Mouse (Mus musculus): ENCODE data around the gene Nek6.

Gene Nek6

DNA sequence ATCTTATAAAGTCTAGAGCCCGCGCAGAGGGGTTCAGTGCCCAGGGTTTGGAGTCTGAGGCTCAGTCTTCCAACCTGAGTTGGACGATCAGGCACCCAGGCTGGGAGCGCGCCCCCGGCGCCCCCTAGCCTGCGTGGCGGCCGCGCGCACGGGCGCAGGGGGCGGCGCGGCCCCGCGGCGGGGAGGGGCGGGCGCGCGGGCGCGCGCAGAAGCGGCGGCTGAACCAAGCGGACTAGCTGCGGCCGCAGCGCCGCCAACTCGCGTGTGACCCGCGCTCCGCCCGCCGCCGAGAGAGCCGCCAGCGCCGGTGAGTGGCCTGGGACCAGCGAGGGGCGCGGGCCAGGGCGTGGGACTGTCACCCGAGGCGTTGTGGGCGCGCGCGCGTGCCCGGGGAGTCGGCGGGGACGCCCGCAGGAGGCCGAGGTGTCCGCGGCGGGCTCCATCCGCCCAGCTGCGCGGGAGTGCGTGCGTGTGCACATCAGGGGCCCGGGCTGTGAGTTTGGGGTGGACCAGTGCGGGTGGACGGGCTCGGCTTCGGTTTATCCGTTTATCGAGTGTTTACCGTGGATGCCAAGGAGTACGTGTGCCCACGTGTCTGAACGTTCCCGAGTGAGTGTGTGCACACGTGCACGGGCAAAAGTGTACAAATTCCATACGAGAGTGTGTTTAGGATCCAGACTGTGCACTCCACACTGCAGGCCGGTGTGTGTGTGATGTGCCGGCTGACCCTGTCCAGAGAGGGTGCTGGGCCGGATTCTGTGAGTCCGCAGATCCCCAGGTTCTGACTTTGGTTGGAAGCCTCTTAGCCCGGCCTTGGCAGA lies at the start of gene Nek6:
Nek6 (plus strand) TSS at position 157 of the 821 bp plus-strand sequence.
- DNase-seq (ENCODE audit: low spot score): peak; percentile 59

DNA sequence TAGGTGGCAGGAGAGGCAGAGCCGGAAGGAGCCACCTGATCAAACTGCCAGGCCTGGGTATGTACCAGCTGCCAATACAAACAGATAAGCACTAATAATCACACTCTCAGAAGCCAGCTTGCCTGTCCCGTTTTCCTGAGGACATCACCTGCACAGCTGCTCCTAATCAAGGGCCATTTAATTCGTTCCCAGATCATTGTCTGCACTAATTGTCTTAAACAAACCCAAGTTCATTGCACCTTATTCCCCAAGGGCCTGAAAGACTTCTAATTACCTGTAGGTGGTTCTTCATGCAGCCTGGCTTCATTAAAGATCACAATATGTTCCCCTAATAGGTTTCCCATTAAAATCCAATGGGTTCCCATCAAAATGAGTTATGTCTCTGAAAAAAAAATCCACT lies 49.1 kb upstream of the Nek6 start:
- DNase-seq (ENCODE audit: low spot score): no peak

DNA sequence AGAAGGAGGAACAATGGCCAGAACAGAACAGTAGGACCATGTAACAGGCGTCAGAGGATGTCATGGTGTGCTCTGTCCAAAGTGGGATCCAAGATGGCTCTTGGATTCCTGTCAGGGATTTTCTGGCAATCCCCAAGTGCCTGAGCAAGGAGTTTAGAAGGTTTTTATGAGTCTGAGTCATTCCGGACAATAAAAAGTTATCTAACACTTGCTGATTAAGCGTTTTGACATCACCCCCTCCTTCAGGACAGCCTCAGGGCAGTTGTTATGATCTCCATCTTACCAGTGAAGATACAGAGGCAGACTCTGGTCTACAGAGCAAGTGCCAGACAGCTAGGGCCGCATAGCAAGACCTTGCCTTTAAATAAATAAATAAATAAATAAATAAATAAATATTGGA lies 42.6 kb upstream of the Nek6 start:
- no peak for DNase-seq (ENCODE audit: low spot score)

DNA sequence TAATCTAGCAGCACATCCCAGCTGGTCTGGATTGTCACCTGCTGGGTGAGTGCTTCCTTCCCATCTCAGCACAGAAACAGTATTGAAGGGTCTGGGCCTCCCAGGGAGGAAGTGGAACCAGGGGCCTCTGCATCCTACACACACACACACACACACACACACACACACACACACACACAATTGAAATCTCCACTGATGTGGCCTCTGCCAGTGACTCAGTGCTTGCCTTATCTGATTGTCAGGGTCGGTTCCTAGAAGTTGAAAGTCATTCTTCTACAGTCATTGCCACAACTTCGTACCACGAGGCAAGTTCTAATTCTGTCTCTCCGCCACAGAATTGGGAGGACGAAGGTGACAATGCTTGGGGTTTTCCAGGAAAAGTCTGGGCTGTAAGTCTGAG lies 39.7 kb upstream of the Nek6 start:
- DNase-seq (ENCODE audit: low spot score): no peak

DNA sequence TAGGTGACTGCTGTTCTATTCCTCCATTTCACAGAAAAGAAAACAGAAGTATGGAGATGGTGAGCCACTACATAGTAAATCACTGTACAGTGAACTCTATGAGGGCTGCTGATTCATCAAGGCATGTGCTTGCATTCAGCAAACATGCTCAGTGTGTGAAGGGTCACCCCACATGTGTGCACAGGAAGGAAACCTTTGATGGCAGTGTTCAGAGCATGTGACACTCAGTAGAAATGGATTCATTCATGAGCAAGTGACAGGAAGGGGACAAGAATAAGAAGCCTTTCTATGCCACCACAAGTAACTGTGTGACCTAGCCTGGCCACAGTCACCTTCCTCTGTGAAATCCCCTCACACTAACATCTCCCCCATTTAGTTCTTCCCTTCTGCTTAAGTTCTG lies 38.6 kb upstream of the Nek6 start:
- DNase-seq (ENCODE audit: low spot score): no peak

DNA sequence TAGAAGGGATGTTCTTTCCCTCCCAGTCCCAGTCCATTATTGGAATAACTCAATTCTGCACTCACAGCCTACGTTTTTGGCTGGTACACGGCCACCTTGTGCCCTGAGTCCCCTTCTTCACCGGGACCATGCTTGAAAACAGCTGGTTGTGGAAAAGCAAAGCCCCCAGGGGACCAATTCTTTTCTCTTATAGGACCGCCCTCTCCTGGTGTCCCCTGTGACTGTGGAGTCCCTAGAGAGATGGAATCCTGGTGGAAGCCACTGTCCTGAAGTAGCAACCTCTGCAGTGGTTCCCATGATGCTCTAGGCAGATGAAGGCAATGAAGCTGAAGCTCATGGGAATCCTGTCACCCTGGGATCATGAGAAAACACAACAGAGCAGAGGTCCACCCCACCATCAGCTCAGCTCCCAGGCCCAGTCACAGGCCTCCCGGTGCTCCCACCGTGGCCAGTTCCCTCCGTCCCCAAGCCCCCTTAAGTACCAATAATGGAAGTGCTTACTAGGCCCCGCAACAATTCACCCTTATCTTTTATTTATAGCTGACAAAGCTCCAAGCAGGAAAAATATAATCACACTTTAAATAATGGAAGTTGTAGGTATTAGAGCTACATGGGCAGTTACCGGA lies 34.5 kb upstream of the Nek6 start:
- no peak for DNase-seq (ENCODE audit: low spot score)

DNA sequence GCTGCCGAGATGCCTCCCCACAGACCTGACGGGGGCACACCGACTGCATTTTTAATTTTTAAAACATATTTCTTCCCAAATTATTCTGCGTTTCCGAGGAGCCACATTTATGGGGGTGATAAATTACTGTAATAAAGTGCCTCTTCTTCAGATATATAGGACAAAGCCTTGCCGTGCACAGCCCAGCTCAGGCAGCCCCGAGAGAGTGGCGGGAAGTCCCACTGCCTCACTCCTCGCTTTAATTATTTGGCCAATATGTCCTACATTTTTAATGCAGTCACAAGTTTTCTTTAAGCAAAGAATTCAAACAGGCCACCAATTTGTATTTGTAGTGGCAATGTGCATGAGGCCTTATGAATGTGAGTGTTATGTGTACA lies 34.0 kb upstream of the Nek6 start:
- DNase-seq (ENCODE audit: low spot score): no peak

DNA sequence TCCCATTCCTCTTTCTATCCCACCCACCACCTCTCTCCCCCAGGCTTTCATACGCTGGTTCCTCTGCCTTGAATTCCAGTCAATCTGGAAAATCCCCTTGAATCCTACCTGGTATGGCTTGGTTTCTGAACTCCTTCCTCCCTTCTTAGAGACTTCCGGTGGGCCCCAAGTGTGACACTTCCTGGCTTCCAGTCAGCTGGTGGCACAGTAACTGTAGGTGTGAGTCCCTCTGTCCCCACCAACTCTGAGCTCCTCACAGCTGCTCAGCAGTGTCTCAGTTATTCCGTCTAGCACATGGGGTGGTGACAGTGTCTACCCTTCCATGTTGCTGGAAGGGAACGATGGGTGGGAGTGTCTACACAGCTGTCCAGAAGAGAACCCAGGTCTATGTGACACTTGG lies 32.8 kb upstream of the Nek6 start:
- DNase-seq (ENCODE audit: low spot score): no peak

DNA sequence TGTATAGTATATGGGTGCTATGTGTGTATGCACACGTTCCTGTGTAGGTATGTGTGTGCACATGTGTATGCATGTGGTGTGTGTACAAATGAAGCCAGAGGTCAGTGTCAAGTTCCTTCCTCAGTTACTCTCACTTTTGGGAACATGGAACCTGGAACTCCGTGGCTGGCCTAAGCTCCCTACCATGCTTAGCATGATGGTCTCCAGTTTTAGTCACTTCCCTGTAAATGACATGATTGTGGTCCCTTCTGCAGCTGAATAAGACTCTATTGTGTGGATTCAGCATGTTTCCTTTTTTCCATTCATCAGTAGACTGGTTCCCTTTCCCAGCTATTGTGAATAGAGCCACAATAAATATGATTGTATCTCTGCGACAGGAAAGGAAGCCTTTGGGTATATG lies 31.9 kb upstream of the Nek6 start:
- no peak for DNase-seq (ENCODE audit: low spot score)

DNA sequence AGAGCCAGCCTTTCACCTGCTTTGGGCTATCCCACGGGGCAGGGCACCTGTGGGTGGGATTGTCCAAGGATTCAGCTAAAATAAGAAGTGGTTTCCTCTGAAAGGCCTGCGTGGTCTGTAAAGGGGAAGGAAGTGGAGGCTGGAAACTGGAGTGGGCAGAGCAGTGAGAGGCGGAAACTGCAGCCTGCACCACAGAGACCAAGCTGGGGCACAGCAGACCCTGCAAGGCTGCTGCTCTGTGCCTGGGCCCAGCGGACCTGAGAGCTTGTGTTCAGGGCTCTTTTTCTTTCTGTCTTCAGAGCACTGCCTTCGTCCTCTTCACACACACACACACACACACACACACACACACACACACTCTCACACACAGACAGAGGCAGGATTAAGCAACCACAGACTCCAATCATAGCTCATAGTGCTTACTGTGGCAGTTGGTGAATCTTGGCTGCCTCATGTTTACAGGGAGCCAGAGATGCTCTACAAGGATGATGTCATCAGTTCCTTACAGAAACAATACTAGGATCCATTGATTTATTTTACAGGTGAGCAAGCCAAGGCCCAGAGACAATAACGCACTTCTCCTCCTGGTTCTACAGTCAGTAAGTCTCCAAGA lies 30.2 kb upstream of the Nek6 start:
- DNase-seq (ENCODE audit: low spot score): no peak

DNA sequence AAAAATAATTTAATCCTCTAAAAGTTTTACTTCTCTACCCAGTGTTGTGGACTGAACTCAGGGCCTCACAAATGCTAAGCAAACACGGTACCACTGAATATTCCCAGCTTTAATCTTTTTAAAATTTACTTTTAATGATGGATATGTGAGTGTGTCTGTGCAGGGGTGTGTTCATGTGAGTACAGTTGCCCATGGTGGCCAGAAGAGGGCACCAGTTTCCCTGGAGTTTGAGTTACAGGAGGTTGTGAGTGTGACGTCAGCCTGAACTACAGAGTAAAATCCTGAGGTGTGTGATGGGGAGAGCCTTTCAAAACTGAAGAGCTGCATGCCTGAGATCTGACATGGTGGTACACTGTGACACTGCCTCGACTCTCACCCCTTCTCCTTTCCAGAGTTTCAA lies 29.3 kb upstream of the Nek6 start:
- no peak for DNase-seq (ENCODE audit: low spot score)

DNA sequence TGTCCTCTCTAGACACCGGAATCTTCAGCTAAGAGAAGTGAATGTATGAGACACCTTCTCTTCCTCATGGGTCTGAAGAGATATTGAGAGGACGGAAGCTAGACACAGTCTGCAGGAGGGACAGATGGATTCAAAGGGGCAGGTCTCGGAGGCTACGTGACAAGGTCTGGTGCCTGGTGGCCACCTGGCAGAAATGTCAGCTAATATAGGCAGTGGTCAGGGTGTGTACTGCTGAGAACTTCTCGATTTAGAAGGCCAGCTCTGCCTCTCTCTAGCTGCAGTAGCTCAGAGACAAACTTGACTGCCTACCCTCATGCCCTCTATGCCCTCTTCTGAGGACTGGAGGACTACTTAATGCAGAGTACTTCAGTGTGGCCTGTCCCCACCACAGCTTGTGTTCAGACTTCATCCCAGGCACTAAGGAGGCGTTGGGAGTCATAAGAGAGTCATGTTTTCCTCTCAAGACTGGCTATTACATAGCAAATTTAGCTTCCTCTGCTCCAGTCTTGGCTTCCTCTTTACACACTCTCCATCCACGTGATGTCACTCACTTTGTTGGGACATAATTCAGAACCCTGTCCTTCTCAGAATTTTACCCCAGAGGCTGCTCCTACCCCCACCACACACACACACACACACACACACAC lies 28.3 kb upstream of the Nek6 start:
- DNase-seq (ENCODE audit: low spot score): no peak

DNA sequence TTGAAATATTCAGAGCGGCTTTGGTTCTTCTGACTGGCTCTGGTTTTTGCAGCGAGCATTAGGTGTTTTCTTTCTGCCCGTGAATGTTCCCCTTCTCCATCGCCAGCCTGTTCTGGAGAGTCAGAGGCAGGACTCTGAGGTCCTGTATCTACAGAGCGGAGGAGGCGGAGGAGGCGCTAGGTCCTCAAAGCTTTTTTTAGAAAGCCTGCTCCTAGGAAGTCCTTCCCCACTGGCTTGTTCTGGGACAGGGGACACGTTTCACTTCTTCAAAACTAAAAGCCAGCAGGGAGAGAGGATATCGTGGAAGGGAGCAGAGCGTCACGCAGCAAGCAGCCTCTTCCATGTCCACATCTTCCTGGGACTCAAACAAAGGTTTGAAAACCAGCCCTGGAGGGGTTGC lies 26.9 kb upstream of the Nek6 start:
- peak; percentile 43 for DNase-seq (ENCODE audit: low spot score)

DNA sequence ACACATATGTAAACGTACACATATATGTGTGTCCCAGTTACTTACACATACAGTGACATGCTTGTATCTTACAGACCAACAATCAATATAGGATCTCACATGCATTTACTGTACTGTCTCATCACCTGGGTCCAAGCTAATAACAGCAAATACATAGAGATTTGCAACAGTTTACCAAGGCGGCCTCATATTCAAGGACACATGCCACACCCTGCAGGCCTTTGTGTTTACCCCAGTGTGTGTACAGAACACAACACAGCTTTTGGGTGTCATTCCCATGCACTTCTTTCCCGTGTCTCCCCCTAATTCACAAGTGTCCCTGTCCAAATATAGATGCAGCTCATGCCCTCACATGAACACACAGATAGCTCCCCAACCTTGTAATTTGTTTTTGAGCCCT lies 26.0 kb upstream of the Nek6 start:
- no peak for DNase-seq (ENCODE audit: low spot score)

DNA sequence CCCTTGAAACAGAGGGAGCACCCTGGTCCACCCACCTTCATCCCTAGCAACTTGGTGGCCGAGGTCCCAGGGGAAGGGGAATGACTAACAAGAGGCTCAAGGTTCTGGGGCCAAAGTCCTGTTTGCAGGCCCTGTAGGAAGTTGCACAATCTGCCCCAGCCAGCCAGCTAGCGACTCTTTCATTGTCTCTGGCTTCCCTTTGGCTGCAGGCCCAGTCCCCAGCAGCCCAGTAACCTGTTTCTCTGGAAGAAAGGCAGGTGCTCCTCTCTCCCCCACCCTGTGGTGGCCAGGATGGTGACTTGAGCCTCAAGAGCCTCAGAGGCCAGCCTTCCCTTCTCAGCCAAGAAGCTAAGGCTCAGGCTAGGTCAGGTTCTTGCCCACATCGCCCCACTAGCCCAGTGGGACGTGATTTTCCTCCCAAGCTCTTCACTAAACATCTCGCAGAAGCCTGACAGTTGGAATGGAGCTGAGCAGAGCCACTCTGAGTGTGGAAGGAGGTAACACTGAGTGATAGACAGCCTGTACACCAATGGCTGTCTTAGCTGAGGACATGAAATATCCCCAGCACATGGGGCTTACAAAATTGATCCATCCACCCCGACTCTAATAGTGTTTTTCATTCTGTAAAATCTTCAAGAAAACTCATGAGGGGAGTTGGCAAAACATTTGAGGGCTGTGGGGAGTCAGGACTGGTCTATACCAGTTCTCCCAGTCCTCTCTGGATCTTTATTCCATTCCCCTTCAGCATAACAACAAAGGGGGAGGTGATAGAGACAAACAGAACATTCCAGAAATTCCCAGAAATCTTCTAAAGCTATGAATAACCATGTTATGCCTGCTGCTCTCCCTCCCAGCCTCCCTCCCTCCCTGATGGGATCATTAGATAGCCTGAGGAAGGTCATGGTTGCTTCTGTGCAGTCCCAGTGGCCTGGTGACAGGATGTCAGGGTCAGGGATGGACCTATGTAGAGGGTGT lies 25.2 kb upstream of the Nek6 start:
- DNase-seq (ENCODE audit: low spot score): peak; percentile 41

DNA sequence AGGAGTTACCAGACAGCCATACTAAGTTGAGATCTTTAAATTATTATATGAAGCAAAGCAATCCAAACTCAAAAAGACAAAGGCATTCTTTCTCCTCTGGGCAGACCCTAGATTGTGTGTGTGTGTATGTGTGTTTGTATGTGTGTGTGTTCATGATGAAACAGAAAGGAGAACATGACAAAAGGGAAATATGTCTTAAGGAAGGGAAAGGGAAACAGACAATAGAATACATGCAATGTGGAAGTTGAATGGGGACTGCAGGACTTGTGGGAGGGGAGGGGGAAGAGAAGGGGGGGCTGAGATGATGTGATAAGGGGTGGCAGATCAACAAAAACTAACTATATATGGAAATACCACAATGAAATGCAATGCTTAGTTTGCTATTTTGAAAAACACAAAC lies 13.8 kb upstream of the Nek6 start:
- DNase-seq (ENCODE audit: low spot score): no peak

DNA sequence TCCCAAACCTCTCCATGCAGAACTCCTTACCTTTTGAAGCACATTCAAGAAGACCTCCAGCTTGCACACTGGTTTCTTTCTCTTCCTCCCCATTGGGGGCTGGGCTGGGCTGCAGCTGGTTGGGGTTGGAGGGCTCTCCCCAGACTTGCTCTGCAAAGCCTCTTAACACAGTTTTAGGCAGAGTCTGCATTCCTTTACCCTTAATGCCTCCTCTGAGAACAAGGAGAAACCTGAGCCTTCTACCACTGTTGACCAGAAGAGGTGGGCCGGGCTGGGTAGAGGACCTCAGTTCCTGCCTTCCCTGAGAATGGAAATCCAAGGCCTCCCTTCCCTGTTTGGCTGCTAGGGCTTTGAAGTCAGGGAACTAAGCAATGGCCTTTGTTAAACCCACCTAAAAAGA lies 9.8 kb upstream of the Nek6 start:
- DNase-seq (ENCODE audit: low spot score): no peak

DNA sequence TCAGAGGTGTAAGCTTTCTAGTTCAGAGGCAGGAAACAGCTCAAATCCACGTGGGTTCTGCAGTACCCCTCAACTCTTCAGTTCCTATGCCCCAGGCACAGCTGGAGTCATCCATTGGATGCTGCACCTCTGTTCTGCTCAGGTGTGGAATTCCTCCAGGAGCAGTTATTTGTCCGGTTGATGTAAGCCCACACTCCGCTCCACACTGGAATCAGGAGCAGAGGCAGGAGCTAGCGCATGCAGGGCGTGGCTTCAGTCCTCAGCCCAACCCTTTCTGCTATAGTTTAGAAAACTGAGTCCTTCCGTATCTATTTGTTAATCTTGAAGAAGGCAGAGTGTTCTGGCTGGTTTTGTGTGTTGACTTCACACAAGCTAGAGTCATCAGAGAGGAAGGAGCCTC lies 9.3 kb upstream of the Nek6 start:
- no peak for DNase-seq (ENCODE audit: low spot score)

DNA sequence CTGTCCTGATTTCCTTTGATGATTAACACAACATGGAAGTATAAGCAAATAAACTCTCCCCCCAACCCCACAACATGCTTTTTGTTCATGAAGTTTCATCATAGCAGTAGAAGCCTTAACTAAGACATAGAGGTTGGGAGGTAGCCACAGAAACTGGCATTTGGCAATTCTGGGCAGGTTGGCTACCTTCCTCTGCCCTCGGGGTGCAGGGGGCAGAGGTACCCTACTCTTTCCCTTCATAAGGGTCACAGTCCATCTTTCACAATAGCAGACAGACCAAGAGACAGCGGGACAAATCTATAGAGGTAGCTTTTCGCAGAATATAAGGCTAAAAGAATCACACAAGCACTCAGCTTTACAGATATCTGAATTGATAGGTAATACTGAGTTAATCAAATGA lies 8.7 kb upstream of the Nek6 start:
- DNase-seq (ENCODE audit: low spot score): no peak

DNA sequence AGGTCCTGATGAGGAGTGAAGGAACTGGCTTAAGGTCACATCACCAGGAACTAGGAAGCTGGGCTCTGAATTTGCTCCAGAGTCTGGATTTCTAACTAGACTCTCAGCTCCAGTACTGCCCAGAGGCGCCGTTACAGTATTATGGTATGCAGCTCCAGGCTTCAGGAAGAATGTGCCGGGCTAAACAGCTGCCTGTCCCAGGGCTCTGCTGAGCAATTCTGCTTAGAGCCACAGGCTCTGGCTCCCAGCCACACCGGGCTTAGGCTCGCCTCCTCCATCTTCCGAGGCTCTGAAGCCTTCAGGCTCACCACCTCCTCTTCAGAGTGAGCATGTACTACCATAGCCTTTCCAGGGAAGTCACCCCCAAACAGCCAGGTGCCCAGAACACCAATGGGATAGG lies 7.1 kb upstream of the Nek6 start:
- no peak for DNase-seq (ENCODE audit: low spot score)

DNA sequence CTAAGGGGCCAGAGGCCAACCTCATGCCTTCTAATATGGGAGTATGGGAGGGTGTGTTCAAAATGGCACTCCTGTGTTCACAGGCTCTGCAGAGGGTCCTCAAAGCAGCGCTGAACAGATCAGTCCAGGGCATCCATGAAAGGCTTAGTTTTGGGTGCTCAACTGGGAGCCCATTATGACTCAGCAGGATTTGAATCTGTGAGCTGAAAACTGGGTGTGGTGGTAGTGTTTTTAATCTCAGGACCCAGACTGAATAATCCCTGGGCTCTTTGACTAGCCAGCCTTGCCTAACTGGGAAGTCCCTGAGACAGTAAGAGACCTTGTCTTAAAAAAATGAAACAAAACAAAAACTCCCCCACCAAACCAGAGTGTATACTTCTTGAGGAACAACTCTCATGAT lies 4.3 kb upstream of the Nek6 start:
- DNase-seq (ENCODE audit: low spot score): no peak
